Mouse (Mus musculus) intestine, postnatal 0 days (tissue): ENCODE data around the gene Tnnc2. TPM values are rescaled to one million over a fixed set of nuclear protein-coding genes. Genes with fewer than 3 reads are reported as not detected.
A peak's percentile ranks its signal among the peaks of the same experiment; 100 is the strongest.

Source experiments
- ATAC-seq: fragments of 200-750 bp; cut with Nextera tagmentation; 2 replicates; pipeline ENCODE4 v1.8.0; 2017; ENCODE audit warnings: mild to moderate bottlenecking, moderate TSS enrichment, moderate library complexity
- H3K27ac ChIP-seq: fragments of 300-500 bp; sonication (generic); 2 replicates; pipeline ENCODE4 v1.5.1; 2014; ENCODE audit warnings: mild to moderate bottlenecking, low read depth, low read length, moderate library complexity
- H3K27me3 ChIP-seq: fragments of 300-500 bp; sonication (generic); replicated peaks from 2 replicates; pipeline ENCODE4 v1.6.1; 2014; ENCODE audit warnings: low read length, mixed read lengths; ENCODE audit not compliant: control insufficient read depth, insufficient read depth
- H3K36me3 ChIP-seq: fragments of 300-500 bp; sonication (generic); 2 replicates; pipeline ENCODE4 v1.6.1; 2014; ENCODE audit warnings: mild to moderate bottlenecking, moderate library complexity; ENCODE audit not compliant: control insufficient read depth, insufficient read depth
- H3K4me1 ChIP-seq: fragments of 300-500 bp; sonication (generic); replicated peaks from 2 replicates; pipeline ENCODE4 v1.6.1; 2014; ENCODE audit warnings: antibody characterized with exemption, low read length, mixed read lengths; ENCODE audit not compliant: control insufficient read depth, insufficient read depth
- H3K4me2 ChIP-seq: fragments of 300-500 bp; sonication (generic); replicated peaks from 2 replicates; pipeline ENCODE4 v1.6.1; 2014; ENCODE audit warnings: low read depth, mild to moderate bottlenecking, moderate library complexity
- H3K4me3 ChIP-seq: fragments of 300-500 bp; sonication (generic); 2 replicates; pipeline ENCODE4 v1.5.1; 2014; ENCODE audit warnings: low read depth, low read length
- H3K9ac ChIP-seq: fragments of 300-500 bp; sonication (generic); 2 replicates; pipeline ENCODE4 v1.6.1; 2014; ENCODE audit warnings: mild to moderate bottlenecking, low read depth, low read length
- H3K9me3 ChIP-seq: fragments of 300-500 bp; sonication (generic); 2 replicates; pipeline ENCODE4 v1.6.1; 2016; ENCODE audit warnings: mixed run types; ENCODE audit not compliant: control insufficient read depth
- CTCF ChIP-seq: sonication (generic); IDR thresholded peaks from 2 replicates; pipeline ENCODE4 v1.5.1; 2016; ENCODE audit warnings: low read depth, mild to moderate bottlenecking, control low read depth, antibody characterized with exemption, moderate library complexity
- WGBS: fragments of 180-500 bp; shearing (Covaris S2); extraction: QIAGEN DNeasy Blood & Tissue Kit; methylation state at CpG from one replicate; pipeline ENCODE4 v1.1.7; 2014; 5-methylcytosine and 5-hydroxymethylcytosine counted together
- polyA plus RNA-seq: library from polyadenylated mRNA; unstranded; fragments of >200 nt; fragmentation: Nextera tagmentation; extraction: Ambion mirVana; gene quantifications from 2 replicates; pipeline ENCODE4 v1.2.1, GENCODE M21; 2015

Gene Tnnc2
- polyA plus RNA-seq, 1 experiment from 2014 or later = 0.51 TPM

DNA sequence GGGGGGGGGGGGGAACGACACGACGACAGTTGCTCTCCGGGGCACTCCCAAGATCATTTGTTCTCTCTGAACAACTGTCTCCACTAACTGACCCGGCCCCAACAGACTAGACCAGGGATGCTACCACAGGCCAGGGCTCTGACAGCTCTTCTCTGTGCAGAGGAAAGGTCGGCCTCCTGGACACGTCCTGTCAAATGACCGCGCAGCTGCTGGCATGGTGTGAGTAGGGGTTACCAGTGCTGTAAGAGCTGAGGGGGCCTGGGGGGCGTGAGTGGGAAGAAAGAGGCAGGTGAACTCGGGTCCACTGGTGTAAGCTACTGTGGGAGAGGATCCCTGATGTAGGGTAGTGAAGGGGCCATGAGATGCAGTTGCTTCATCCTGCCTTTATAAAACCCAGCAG is 21.9 kb downstream of the Tnnc2 start:
- peaks cover 96% of the 10 kb centered on the region for H3K36me3 ChIP-seq
- TF ChIP-seq CTCF = no peak
- 85% methylated on average over 11 of the region's 11 CpGs for WGBS

DNA sequence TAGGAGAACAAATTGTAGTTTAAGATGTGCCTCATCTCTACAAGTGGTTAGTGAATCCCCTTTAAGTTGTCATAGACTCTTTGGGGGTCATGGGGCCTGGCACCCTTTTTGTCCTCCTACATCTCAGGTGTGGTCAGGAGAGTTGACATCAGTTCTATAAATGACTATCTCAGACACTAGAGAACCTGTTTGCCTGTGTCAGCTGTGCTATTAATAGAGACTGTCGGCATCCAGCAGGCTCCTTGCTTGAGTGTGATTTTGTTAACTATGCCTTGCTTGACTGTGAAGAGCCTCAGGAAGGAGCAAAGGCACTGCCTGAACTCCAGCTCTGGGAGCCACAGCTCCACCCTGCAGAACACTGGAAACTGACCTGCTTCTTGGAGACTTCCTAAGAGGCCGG is 25.0 kb downstream of the Tnnc2 start:
- no peaks in the 10 kb centered on the region for H3K9me3 ChIP-seq
- 76% methylated on average over 2 of the region's 2 CpGs for WGBS
- peaks cover 93% of the 10 kb centered on the region for H3K36me3 ChIP-seq
- H3K9ac ChIP-seq = no peak overlapping the region
- no peak overlapping the region for H3K4me2 ChIP-seq
- H3K4me1 ChIP-seq = no peaks in the 10 kb centered on the region
- ATAC-seq = no peak
- H3K4me3 ChIP-seq = no peak overlapping the region
- no peak overlapping the region for H3K27ac ChIP-seq
- no peaks in the 10 kb centered on the region for H3K27me3 ChIP-seq
- no peak for TF ChIP-seq CTCF

More for the DNA sequence above, 21.9 kb downstream of the Tnnc2 start:
- Histone ChIP-seq H3K9me3 (no peaks in the 10 kb centered on the region), H3K27ac (no peak overlapping the region), H3K4me2 (no peak overlapping the region), H3K4me3 (no peak overlapping the region), H3K4me1 (no peaks in the 10 kb centered on the region), H3K9ac (no peak overlapping the region), H3K27me3 (no peaks in the 10 kb centered on the region)
- ATAC-seq = no peak

DNA sequence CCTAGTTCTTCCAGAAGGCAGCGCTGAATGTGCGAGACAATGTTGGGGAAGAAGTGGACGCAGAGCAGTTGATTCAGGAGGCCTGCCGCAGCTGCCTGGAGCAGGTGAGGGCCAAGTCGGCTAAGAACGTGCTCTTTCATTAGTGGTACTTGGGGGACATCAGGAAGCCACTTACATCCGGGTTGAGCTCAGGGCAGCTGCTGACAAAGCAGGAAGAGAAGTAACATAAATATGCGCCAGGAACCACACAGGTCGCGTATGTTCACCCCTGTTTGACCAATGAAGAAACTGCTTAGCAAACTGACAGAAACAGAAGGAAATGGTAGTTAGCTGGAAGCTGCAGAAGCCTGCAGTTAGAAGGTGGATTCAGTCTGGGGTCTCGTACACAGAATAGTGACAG is 25.7 kb downstream of the Tnnc2 start:
- no peak for ATAC-seq
- H3K27me3 ChIP-seq = no peaks in the 10 kb centered on the region
- H3K4me3 ChIP-seq = no peak overlapping the region
- H3K4me2 ChIP-seq = no peak overlapping the region
- no peak overlapping the region for H3K9ac ChIP-seq
- no peak for TF ChIP-seq CTCF
- H3K27ac ChIP-seq = no peak overlapping the region
- no peaks in the 10 kb centered on the region for H3K9me3 ChIP-seq
- H3K4me1 ChIP-seq = no peaks in the 10 kb centered on the region
- peaks cover 90% of the 10 kb centered on the region for H3K36me3 ChIP-seq
- 71% methylated on average over 11 of the region's 11 CpGs for WGBS

DNA sequence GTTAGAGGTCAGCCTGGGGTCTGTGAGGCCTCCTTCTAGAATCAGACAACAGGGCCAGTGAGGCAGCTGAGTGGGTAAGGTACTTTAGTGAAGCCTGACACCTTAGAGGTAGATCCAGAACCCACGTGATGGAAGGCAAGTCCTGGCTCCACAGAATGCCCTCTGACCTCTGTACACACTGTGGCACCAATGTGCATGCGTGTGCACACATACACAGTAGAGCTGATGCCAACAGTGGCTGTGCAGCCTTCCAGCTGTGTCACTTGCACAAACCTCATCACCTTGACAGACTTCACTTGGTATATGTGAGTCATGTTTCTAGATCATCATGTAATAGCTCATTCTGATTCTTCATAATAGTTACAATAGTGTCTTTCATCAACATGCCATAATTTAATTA is 27.3 kb downstream of the Tnnc2 start:
- ATAC-seq = no peak
- H3K36me3 ChIP-seq = peaks cover 83% of the 10 kb centered on the region
- no peaks in the 10 kb centered on the region for H3K4me1 ChIP-seq
- H3K9me3 ChIP-seq = no peaks in the 10 kb centered on the region
- no peak overlapping the region for H3K9ac ChIP-seq
- WGBS = 81% methylated on average over 2 of the region's 2 CpGs
- no peak overlapping the region for H3K4me3 ChIP-seq
- no peak overlapping the region for H3K27ac ChIP-seq
- TF ChIP-seq CTCF = no peak
- H3K4me2 ChIP-seq = no peak overlapping the region
- no peaks in the 10 kb centered on the region for H3K27me3 ChIP-seq

DNA sequence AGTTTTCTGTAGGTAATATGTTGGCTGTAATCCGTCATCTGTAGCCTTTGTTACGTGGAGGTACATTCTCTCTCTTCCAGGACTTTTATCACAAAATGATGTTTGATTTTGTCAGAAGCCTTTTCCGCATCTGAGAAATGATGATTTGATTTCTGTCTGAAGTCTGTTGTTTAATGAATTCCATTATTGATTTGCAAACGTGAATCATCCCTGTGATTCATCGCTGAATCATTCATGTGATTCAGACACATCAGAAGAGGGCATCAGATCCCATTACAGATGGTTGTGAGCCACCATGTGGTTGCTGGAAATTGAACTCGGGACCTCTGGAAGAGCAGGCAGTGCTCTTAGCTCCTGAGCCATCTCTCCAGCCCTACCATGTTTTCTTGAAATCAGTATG is 30.8 kb downstream of the Tnnc2 start:
- H3K9ac ChIP-seq = no peak overlapping the region
- TF ChIP-seq CTCF = no peak
- no peak overlapping the region for H3K27ac ChIP-seq
- no peaks in the 10 kb centered on the region for H3K27me3 ChIP-seq
- no peak overlapping the region for H3K4me2 ChIP-seq
- no peak overlapping the region for H3K4me3 ChIP-seq
- H3K36me3 ChIP-seq = peaks cover 49% of the 10 kb centered on the region
- H3K9me3 ChIP-seq = no peaks in the 10 kb centered on the region
- WGBS = 83% methylated on average over 6 of the region's 6 CpGs
- H3K4me1 ChIP-seq = 0 out of 2 replicates have a peak, but pooled peaks cover 5% of the 10 kb centered on the region
- no peak for ATAC-seq

DNA sequence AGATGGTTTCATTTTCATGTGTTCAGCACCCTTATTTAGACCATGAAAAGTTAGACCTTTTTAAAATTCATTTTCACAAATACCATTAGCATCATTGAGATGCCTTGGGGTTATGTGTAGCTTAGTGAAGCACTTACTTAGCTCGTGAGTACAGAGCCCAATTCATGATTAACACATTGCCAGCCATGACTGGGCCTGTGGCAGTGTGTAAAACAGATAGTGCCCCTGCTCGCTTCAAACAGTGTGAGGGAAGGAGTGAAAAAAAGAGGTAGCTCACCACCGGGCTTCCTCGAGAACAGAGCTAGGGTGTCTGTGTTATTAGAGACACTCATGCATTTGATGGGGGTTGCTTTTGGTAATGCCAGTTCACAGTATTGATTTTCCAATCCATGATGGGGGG is 31.6 kb downstream of the Tnnc2 start:
- WGBS = 88% methylated on average over 4 of the region's 4 CpGs

DNA sequence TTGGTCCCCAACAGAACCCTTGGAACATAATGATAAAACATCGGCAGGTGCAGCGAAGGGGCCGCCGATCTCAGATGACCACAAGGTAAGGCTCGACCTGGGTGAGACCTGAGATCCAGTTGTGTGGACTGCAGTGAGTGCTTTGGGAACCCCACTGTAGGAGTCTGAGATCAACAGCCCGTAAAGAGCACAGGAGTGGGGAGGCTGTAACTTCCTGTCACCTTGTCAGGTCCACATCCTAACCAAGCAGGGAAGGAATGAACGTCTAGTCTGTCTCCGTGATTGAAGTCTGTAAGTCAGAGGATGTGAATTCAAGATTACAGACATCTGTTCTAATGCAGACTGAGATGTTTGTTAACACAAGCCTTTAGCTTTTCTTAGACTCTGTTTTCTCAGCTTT is 33.1 kb downstream of the Tnnc2 start:
- no peak for TF ChIP-seq CTCF
- Histone ChIP-seq H3K9ac (peak overlapping the region; percentile 98), H3K27me3 (no peaks in the 10 kb centered on the region), H3K27ac (no peak overlapping the region), H3K9me3 (no peaks in the 10 kb centered on the region), H3K4me2 (peak overlapping the region; percentile 90), H3K4me3 (peak overlapping the region; percentile 83), H3K4me1 (0 out of 2 replicates have a peak, but pooled peaks cover 5% of the 10 kb centered on the region), H3K36me3 (peaks cover 28% of the 10 kb centered on the region)
- no peak for ATAC-seq
- WGBS = 34% methylated on average over 8 of the region's 8 CpGs

More for the DNA sequence above, 31.6 kb downstream of the Tnnc2 start:
- H3K9me3 ChIP-seq = no peaks in the 10 kb centered on the region
- H3K27ac ChIP-seq = no peak overlapping the region
- no peaks in the 10 kb centered on the region for H3K27me3 ChIP-seq
- no peak overlapping the region for H3K9ac ChIP-seq
- no peak for TF ChIP-seq CTCF
- 0 out of 2 replicates have a peak, but pooled peaks cover 5% of the 10 kb centered on the region for H3K4me1 ChIP-seq
- no peak overlapping the region for H3K4me3 ChIP-seq
- no peak for ATAC-seq
- peaks cover 43% of the 10 kb centered on the region for H3K36me3 ChIP-seq
- H3K4me2 ChIP-seq = no peak overlapping the region
